Mouse (Mus musculus) intestine, embryonic 14.5 days (tissue): ENCODE measurements at regions not wholly inside any gene's neighbourhood (a gene's known extent, or its start where the extent isn't known, plus 50 kb on each side); places are given as distances from the start of the nearest gene placed in this dataset.

Experiments used
- ATAC-seq: fragments of 200-750 bp; cut with Nextera tagmentation; replicated peaks from 2 replicates; pipeline ENCODE4 v1.8.0; 2017; ENCODE audit warnings: low read depth, moderate number of reproducible peaks, moderate TSS enrichment, moderate library complexity; ENCODE audit not compliant: low FRiP score, low TSS enrichment
- DNase-seq: peaks from one replicate; pipeline ENCODE4 v3.0.0-alpha.2; 2018; ENCODE audit warnings: low spot score
- H3K27ac ChIP-seq: fragments of 300-500 bp; sonication (generic); 2 replicates; pipeline ENCODE4 v1.5.1; 2014; ENCODE audit warnings: low read depth, mild to moderate bottlenecking, control low read depth
- H3K27me3 ChIP-seq: fragments of 300-500 bp; sonication (generic); replicated peaks from 2 replicates; pipeline ENCODE4 v1.6.1; 2014; ENCODE audit warnings: low read length, control low read depth; ENCODE audit not compliant: control insufficient read depth, insufficient read depth
- H3K36me3 ChIP-seq: fragments of 300-500 bp; sonication (generic); 2 replicates; pipeline ENCODE4 v1.6.1; 2014; ENCODE audit warnings: low read length, control low read depth; ENCODE audit not compliant: control insufficient read depth, insufficient read depth
- H3K4me1 ChIP-seq: fragments of 300-500 bp; sonication (generic); replicated peaks from 2 replicates; pipeline ENCODE4 v1.6.1; 2014; ENCODE audit warnings: low read length, control low read depth, mixed read lengths; ENCODE audit not compliant: control insufficient read depth, insufficient read depth
- H3K4me2 ChIP-seq: fragments of 300-500 bp; sonication (generic); 2 replicates; pipeline ENCODE4 v1.6.1; 2014; ENCODE audit warnings: low read length
- H3K4me3 ChIP-seq: fragments of 300-500 bp; sonication (generic); 2 replicates; pipeline ENCODE4 v1.5.1; 2014; ENCODE audit warnings: low read depth, low read length, control low read depth, mixed read lengths
- H3K9ac ChIP-seq: fragments of 300-500 bp; sonication (generic); 2 replicates; pipeline ENCODE4 v1.6.1; 2014; ENCODE audit warnings: mild to moderate bottlenecking, low read length
- H3K9me3 ChIP-seq: fragments of 300-500 bp; sonication (generic); 2 replicates; pipeline ENCODE4 v1.6.1; 2016; ENCODE audit warnings: low read length, control low read depth; ENCODE audit not compliant: control insufficient read depth
- whole genome bisulfite sequencing: fragments of 180-500 bp; shearing (Covaris S2); extraction: QIAGEN DNeasy Blood & Tissue Kit; methylation state at CpG from one replicate; pipeline ENCODE4 v1.1.7; 2014; 5-methylcytosine and 5-hydroxymethylcytosine counted together

DNA sequence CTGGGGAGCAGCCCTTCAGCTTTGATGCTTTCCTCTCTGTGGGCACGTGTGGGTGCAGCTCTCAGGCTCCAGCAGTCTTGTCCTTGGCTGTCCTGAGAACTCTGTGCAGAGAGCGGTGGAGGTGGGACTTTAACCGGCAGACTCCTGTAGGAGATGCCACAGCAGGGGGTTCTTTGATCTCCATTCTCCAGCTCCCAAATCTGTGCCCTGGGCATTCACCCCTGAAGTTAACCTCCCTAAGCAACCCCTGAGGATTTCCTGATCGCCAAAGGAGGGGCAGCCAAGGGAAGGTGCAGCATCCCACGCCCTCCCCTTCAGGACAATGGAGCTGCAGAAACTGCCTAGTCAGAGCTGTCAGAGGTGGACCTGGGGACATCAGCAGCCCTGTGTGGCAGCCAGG, 73.2 kb upstream of the Spaca7 start:
- Histone ChIP-seq H3K9ac (no peak overlapping the region), H3K27me3 (peaks cover 61% of the 10 kb centered on the region), H3K4me3 (no peak overlapping the region), H3K4me2 (no peak overlapping the region), H3K9me3 (no peaks in the 10 kb centered on the region), H3K36me3 (no peaks in the 10 kb centered on the region), H3K27ac (no peak overlapping the region), H3K4me1 (peaks cover 5% of the 10 kb centered on the region; the same call in 1 of the 2 replicates)
- WGBS = 16% methylated on average over 5 of the region's 5 CpGs
- no peak for DNase-seq
- ATAC-seq = no peak

DNA sequence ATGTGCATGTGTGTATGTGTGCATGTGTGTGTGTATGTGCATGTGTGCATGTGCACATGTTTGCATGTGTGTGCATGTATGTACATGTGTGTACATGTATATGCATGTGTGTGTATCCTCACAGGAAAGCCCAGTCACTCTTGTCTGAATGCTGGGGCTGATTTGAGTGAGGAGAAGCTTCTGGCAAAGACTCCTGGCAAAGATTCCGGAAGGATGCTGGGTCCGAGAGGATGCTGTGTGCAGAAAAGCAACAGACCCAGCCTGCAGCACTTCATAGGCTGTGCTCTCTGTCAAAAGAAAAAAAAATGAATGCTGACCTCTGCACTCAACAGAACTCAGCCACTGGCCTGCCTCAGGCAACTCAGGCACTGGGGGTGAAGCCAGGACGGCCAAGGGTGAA, 72.5 kb upstream of the Spaca7 start:
- peaks cover 67% of the 10 kb centered on the region for H3K27me3 ChIP-seq
- no peak for ATAC-seq

DNA sequence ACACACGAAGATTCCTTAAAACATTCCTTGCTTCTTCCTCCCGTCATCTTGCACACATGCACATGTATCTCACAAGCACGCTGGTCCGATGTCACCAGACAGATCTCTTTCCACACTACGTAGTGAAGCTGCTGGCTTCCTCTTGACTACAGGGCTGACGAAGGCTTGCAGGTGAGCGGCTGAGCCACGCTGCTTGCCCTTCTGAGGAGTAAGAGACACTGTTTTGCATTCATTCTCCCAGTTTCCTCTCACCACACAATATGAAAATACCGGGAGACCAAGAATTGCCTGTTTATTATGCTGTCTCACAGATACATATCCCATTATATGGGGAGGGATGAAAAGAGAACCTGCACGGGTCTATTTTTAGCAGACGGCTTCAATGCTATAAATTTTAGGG, 71.0 kb upstream of the Spaca7 start:
- Histone ChIP-seq H3K4me3 (peak overlapping the region; percentile 16; the same call in 1 of the 2 replicates), H3K9ac (no peak overlapping the region), H3K36me3 (no peaks in the 10 kb centered on the region), H3K4me1 (peaks cover 5% of the 10 kb centered on the region; the same call in 1 of the 2 replicates), H3K4me2 (peak overlapping the region; percentile 41), H3K9me3 (no peaks in the 10 kb centered on the region), H3K27me3 (peaks cover 72% of the 10 kb centered on the region), H3K27ac (no peak overlapping the region)
- 2% methylated on average over 11 of the region's 11 CpGs for WGBS
- ATAC-seq (no peak), DNase-seq (no peak)

More for the DNA sequence above, 72.5 kb upstream of the Spaca7 start:
- WGBS = 35% methylated on average over 3 of the region's 3 CpGs
- H3K9me3 ChIP-seq = no peaks in the 10 kb centered on the region
- no peak overlapping the region for H3K4me3 ChIP-seq
- H3K9ac ChIP-seq = no peak overlapping the region
- H3K4me2 ChIP-seq = no peak overlapping the region
- H3K4me1 ChIP-seq = peaks cover 5% of the 10 kb centered on the region; the same call in 1 of the 2 replicates
- H3K36me3 ChIP-seq = no peaks in the 10 kb centered on the region
- DNase-seq = no peak
- H3K27ac ChIP-seq = no peak overlapping the region

- Histone ChIP-seq H3K9me3 (no peaks in the 10 kb centered on the region), H3K36me3 (no peaks in the 10 kb centered on the region), H3K4me3 (peak overlapping the region; percentile 16), H3K27me3 (peaks cover 75% of the 10 kb centered on the region), H3K9ac (no peak overlapping the region), H3K4me1 (peaks cover 5% of the 10 kb centered on the region; the same call in 1 of the 2 replicates), H3K27ac (no peak overlapping the region), H3K4me2 (peak overlapping the region; percentile 41)
- DNase-seq (peak; percentile 58), ATAC-seq (no peak)
- under 1% methylated on average over 22 of the region's 22 CpGs for WGBS
Observed at GRCm38 (mm10) chr8:12502321-12502775, 70.5 kb upstream of the Spaca7 start.

- Histone ChIP-seq H3K27ac (no peak overlapping the region), H3K4me2 (no peak overlapping the region), H3K36me3 (no peaks in the 10 kb centered on the region), H3K4me1 (peaks cover 5% of the 10 kb centered on the region; the same call in 1 of the 2 replicates), H3K9me3 (no peaks in the 10 kb centered on the region), H3K4me3 (peak overlapping the region; percentile 16; the same call in 1 of the 2 replicates), H3K9ac (no peak overlapping the region), H3K27me3 (peaks cover 75% of the 10 kb centered on the region)
- ATAC-seq (no peak), DNase-seq (peak; percentile 56)
- WGBS = 8% methylated on average over 6 of the region's 6 CpGs
Observed at GRCm38 (mm10) chr8:12502856-12503255, 70.0 kb upstream of the Spaca7 start.

- Histone ChIP-seq H3K4me2 (no peak overlapping the region), H3K27ac (no peak overlapping the region), H3K9ac (no peak overlapping the region), H3K9me3 (no peaks in the 10 kb centered on the region), H3K36me3 (no peaks in the 10 kb centered on the region), H3K4me3 (no peak overlapping the region), H3K4me1 (peaks cover 5% of the 10 kb centered on the region; the same call in 1 of the 2 replicates), H3K27me3 (peaks cover 75% of the 10 kb centered on the region)
- ATAC-seq = no peak
- no peak for DNase-seq
- WGBS = 5% methylated on average over 14 of the region's 14 CpGs
Observed at GRCm38 (mm10) chr8:12503344-12503743, 69.5 kb upstream of the Spaca7 start.

DNA sequence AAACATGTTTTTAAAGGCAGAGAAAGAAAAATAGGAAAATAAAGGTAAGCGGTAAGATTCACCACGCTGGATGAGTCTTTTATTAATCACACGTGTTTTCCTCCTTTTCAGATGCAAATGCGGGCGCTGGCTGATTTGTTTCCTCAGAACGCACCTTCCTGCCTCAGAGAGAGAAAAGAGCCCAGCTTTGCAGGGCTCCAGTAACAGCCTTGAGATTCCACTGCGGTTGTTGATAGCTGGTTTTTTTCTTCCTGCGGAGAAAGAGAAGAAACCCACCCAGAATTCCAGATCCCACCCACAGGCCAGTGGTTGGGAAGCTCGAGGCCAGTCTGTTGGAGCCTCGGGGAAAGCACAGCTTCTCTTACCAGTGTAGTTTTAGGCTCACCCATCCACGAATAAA, 68.6 kb upstream of the Spaca7 start:
- Histone ChIP-seq H3K4me2 (no peak overlapping the region), H3K27ac (no peak overlapping the region), H3K9ac (no peak overlapping the region), H3K4me1 (peaks cover 5% of the 10 kb centered on the region; the same call in 1 of the 2 replicates), H3K27me3 (peaks cover 71% of the 10 kb centered on the region), H3K9me3 (no peaks in the 10 kb centered on the region), H3K36me3 (no peaks in the 10 kb centered on the region), H3K4me3 (no peak overlapping the region)
- WGBS = 1% methylated on average over 11 of the region's 11 CpGs
- DNase-seq (no peak), ATAC-seq (no peak)

DNA sequence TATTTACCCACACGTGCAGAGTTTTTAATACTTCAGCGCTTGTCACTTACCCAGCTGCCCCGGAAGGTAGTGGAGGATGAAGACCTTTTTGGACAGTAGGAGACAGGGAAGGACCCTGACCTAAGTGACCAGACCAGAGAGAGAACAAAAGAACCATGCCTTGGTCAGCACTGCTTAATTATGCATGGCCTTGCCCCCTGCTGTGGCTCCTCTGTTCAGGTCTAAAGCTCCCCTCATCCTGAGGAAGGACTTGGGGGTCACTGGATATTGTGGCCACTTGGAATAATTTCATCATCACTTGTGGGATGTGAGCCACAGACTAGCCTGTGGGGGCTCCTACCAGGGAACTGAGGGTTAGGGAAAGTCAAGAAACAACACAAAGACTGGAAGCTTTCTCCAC, 68.1 kb upstream of the Spaca7 start:
- Histone ChIP-seq H3K4me1 (peaks cover 5% of the 10 kb centered on the region; the same call in 1 of the 2 replicates), H3K27ac (no peak overlapping the region)
- WGBS = 17% methylated on average over 3 of the region's 3 CpGs

DNA sequence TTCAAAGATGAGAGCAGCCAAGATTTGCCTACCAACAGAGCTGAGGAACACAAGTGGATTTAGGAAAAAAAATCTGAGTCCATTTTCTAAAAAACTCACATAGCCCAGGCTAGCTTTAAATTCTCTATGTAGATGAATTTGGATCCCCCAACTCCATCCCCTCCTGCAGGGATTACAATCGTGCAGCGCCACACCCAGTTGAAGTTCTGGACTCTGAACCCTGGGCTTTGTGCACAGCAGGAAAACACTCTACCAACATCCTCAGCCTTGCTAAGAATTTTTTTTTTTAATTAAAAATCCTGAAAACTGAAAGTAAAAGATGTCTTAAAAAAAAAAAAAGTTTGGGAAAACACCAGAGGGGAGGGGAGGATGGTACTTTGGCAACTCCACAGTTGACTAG, 62.6 kb upstream of the Spaca7 start:
- peaks cover 12% of the 10 kb centered on the region for H3K27me3 ChIP-seq
- no peak for ATAC-seq
- 57% methylated on average over 2 of the region's 2 CpGs for WGBS
- no peaks in the 10 kb centered on the region for H3K4me1 ChIP-seq
- no peak overlapping the region for H3K9ac ChIP-seq
- no peak overlapping the region for H3K4me3 ChIP-seq
- no peak overlapping the region for H3K27ac ChIP-seq
- H3K4me2 ChIP-seq = no peak overlapping the region
- no peaks in the 10 kb centered on the region for H3K36me3 ChIP-seq
- no peak for DNase-seq
- no peaks in the 10 kb centered on the region for H3K9me3 ChIP-seq

More for the DNA sequence above, 68.1 kb upstream of the Spaca7 start:
- Histone ChIP-seq H3K9ac (no peak overlapping the region), H3K27me3 (peaks cover 65% of the 10 kb centered on the region), H3K4me3 (no peak overlapping the region), H3K4me2 (no peak overlapping the region), H3K9me3 (no peaks in the 10 kb centered on the region), H3K36me3 (no peaks in the 10 kb centered on the region)
- ATAC-seq (no peak), DNase-seq (no peak)
